Mouse (Mus musculus): ENCODE results near the gene Cipc. TPM values are rescaled to one million over a fixed set of nuclear protein-coding genes. Genes with fewer than 3 reads are reported as not detected.

Cipc gene
- total RNA-seq, 2 experiments from 2014 or later, result 11.0 to 12.0 TPM

- no peak for ATAC-seq (ENCODE audit: poor library complexity, severe bottlenecking)
Measured at GRCm38 (mm10) chr12:86958558-86958957, 11.7 kb downstream of the Cipc start.

DNA sequence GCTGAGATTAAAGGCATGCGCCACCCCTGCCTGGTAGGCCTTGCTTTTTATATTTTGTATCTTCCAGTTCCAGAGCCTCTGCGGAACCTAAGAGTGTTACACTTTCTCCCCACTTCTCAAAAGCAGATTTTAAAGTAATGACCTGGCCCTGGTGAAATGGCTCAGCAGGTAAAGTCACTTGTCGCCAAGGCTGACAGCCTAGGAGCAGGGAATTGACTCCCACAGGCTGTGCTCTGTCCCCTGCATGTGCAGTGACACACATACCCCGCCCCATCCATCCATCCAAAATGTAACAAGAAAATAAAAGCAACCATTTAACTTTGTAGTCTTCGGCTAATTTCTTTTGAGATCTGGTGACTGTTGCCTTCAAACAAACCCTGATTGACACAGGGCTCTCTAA is 12.8 kb downstream of the Cipc start:
- ATAC-seq (ENCODE audit: poor library complexity, severe bottlenecking), result no peak

DNA sequence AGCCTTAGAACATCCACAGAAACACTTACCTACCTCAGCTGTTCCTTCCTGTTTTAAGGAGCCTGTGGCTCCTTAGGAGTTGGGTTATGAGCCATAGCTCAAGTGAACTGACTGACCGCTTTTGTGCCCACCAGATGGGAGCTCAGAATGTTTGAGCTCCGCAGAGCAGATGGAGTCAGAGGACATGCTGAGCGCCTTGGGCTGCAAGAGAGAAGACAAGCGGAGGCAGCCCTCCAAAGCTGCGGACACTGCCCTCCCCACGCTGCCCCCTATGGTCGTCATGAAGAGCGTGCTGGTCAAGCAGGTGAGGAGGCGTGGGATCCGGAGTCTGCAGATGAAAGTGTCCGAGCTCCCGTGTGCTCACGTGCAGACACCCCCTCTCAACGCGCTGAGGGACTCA is 13.3 kb downstream of the Cipc start:
- ATAC-seq (ENCODE audit: poor library complexity, severe bottlenecking), result no peak

DNA sequence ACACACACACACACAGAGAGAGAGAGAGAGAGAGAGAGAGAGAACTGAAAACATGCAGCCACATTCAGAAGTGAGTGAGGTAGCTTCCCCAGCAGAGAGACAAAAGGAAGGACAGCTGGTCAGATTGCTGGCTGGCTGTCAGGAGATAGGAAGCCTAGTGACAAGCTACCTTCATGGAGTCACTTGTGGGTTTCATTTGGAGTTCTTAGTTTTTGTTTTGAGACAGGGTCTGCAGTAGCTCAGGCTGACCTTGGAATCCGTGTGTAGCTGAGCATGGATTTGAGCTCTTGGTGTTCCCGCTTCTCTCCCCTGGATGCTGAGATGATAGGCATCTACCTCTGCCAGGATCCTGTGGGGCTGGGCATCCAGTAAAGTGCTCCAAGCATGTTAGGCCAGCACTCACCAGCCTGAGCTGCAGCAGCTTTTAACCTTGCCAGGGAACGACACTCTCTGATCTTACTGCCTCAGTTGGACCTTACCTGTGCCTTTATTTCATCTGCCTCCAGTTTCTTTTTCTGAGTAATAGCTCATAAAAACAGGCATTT is 14.0 kb downstream of the Cipc start:
- no peak for ATAC-seq (ENCODE audit: poor library complexity, severe bottlenecking)

- ATAC-seq (ENCODE audit: poor library complexity, severe bottlenecking), result no peak
Measured at GRCm38 (mm10) chr12:86961589-86962344, 14.9 kb downstream of the Cipc start.

GRCm38 (mm10) chr12:86964278-86965057 is 17.6 kb downstream of the Cipc start:
- ATAC-seq (ENCODE audit: poor library complexity, severe bottlenecking), result no peak

DNA sequence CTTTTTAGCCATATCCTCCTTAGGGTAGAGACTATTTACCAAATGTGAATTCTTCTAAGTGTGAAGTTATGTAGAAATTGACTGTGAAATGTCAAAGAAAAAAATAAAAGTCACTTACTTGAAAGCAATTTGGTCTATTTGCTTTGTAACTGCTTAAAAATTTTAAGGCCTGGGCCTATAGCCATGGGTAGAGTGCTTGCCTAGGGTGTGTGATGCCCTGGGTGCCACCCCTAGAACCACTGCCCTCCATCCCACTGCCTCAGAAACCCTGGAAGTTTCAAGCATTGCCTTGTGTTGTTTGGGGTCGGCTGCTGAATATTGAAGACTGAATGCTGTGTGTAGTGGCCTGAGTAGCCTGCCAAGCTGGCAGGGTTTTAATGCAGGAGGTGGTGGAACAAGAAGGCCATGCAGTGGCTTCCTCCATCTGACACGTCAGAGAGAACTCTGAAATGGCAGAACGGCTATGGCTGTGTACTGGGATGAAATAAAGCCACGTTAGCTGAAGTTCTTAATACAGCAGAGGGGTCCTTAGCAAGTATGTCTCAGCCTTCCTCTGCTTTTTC is 18.5 kb downstream of the Cipc start:
- no peak for ATAC-seq (ENCODE audit: poor library complexity, severe bottlenecking)

- ATAC-seq (ENCODE audit: poor library complexity, severe bottlenecking), result no peak
Measured at GRCm38 (mm10) chr12:86968468-86969219, 21.8 kb downstream of the Cipc start.

DNA sequence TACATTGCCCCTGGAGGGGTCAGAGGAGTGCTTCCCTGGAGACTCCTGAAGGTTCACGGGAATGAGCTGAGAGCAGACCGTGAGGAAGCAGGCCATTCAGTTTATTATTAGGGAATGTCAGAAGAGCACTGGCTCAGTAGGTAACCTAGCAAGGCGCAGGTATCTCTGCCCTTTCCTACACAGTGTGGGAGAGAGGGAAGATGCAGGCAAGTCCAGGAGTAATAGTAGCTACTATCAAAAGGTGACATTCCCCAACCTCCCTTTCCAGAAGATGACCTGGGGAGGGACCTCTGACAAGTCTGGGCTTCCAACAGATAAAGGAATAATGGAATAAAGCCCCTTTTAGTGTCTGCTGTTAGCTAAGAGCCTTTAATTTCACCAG is 22.4 kb downstream of the Cipc start:
- no peak for ATAC-seq (ENCODE audit: poor library complexity, severe bottlenecking)

DNA sequence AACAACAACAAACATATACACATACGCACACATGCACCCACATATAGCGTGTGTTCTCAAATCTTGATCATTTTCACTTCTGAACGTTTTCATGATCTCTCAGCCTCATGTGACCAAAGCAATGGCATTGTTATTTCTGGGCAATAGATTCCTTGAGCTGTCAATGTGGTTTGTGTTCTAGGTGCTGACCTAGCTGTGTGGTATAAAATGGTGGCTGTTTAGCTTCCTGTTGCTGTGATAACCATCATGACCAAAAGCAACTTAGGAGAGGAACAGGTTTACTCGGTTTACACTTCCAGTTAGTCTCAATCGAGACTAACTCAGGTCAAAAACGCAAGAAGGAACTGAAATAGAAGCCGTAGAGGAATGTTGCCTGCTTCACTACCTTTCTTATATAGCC is 24.2 kb downstream of the Cipc start:
- no peak for ATAC-seq (ENCODE audit: poor library complexity, severe bottlenecking)

DNA sequence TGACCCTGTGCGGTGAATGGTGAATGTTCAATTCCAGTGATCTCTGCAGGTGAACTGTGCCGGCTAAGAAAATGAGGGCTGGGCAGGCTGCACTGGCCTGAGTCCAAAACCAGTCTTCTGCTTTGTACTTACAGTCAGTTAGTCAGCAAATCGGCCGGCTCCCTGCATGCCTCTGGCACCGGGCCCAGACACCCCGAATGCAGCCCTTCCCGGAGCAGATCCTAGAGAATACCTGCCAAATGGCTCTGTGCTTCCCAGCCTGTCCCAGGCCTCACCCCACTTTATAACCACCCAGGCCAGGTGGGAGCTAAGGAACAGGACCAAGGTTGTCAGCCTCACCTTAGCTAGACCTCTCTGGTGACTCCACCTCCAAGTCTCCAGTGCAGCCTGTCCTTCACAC is 26.4 kb downstream of the Cipc start:
- no peak for ATAC-seq (ENCODE audit: poor library complexity, severe bottlenecking)

- no peak for ATAC-seq (ENCODE audit: poor library complexity, severe bottlenecking)
Measured at GRCm38 (mm10) chr12:86973706-86974105, 26.9 kb downstream of the Cipc start.

- peak; percentile 84 for ATAC-seq (ENCODE audit: poor library complexity, severe bottlenecking)
Measured at GRCm38 (mm10) chr12:86974387-86975288, 27.8 kb downstream of the Cipc start.

DNA sequence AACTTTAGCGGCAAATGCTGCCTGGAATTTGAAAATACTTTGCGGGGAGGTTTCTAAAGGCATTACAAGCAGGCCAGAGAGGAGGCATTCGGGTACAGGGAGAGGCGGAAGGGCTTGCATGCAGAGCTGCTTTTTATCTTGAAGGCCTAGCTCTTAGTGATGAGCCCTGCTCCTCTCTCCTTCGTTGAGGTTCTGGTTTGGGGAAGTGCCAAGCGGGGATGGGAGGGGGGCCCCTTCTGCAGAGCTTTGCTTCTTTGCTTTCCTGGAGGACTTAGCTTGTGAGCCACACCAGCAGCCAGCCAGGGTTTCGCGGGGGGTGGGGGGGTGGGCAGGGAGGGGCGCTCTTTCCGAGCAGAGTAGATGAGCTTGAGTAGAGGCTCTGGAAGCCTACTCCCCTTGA is 28.9 kb downstream of the Cipc start:
- no peak for ATAC-seq (ENCODE audit: poor library complexity, severe bottlenecking)

DNA sequence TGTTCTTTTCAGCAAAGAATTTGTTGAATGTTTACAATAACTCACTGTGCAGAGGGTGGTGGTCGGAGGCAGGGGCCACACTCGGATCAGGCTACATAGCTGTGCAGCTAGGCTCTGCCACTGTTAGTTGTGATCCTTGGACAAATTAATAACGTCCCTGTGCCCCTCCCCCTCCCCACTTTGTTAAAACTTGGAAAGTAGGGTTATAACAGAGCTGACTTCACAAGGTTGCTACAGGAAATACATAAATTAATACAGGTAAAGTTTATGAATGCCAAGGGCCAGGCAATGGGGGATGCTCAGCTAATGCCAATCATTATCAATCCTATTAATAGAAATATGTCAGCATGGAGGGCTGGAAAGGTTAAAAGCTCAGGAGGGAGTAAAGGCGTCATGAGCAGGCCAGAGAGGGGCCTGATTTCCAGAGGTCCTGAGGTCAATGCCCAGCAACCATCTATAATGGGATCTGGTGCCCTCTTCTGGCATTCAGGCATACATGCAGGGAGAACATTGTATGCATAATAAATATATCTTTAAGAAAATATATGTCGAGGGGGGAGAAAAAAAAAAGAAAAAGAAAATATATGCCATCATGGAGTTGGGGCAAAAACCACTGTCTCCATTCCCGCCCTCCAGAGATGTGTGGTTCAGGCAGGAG is 29.8 kb downstream of the Cipc start:
- no peak for ATAC-seq (ENCODE audit: poor library complexity, severe bottlenecking)

- ATAC-seq (ENCODE audit: poor library complexity, severe bottlenecking), result no peak
Measured at GRCm38 (mm10) chr12:86977833-86978232, 31.0 kb downstream of the Cipc start.

DNA sequence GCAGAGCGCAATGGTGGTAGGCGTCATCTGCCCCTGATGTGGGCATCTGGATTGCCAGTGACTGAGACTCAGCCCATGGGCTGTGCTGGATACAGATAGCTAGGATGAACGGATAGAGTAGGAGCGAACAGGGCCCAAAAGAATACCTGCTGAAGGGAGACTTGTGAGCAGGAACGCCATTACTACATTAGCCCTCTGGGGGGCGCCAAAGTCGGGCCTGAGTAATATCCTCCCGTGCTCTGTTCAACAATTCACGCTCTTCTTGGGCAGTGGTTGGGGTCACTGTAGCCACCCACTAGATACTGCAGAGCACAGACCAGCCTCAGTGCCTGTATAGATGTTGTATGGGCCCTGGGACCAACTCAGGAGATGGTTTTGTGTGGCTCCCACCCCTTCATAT is 34.3 kb downstream of the Cipc start:
- ATAC-seq (ENCODE audit: poor library complexity, severe bottlenecking), result no peak

DNA sequence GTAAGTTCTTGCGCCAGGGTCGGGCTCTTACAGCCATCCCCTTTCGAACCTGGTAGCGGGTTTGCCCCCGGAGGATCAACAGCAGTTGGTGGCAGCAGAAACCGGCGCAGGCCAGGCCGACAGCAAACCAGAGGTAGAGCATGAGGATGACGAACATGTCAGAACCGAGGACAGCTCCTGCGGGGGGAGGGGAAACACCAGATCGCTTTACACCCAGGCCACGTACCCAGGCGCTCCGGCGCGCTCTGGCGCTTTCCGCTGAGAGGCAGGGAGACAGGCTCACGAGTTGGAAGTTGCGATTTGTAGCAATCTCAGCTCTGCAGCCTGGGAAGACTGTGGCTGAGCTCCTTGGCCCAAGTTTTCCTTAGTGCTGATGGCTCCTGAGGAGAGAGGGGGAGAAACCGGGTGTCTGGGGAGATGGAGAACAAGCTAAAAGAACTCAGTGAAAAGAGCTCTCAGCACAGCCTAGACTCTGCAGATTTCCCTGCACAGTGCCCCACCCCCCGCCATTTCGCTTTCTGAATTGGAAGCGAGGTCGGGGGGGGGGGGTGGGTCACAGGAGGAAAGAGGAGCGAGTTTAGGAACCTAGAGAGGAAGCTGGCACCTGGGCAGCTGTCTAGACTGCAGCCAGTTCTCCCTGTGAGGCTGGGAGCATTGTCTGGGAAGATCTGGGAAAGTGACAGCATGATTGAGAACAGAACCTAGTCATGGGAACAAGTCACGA is 36.8 kb downstream of the Cipc start:
- ATAC-seq (ENCODE audit: poor library complexity, severe bottlenecking), result no peak

- no peak for ATAC-seq (ENCODE audit: poor library complexity, severe bottlenecking)
Measured at GRCm38 (mm10) chr12:86984194-86984555, 37.3 kb downstream of the Cipc start.
